Mouse (Mus musculus) C2C12 (cell line): ENCODE results near the gene B4gat1.

Experiments
- CTCF ChIP-seq: IDR thresholded peaks from one replicate; pipeline ENCODE4 v1.5.1; 2011; ENCODE audit not compliant: control insufficient read depth, insufficient read depth, insufficient read length
- FOSL1 ChIP-seq: IDR thresholded peaks from one replicate; pipeline ENCODE4 v1.8.0; 2011; ENCODE audit warnings: mild to moderate bottlenecking, low read length; ENCODE audit not compliant: poor library complexity, insufficient read depth, severe bottlenecking
- MAX ChIP-seq: IDR thresholded peaks from one replicate; pipeline ENCODE4 v1.6.1; 2011; ENCODE audit warnings: mild to moderate bottlenecking, control low read depth
- USF1 ChIP-seq: IDR thresholded peaks from one replicate; pipeline ENCODE4 v1.6.1; 2011; ENCODE audit warnings: low read depth, mild to moderate bottlenecking, control low read depth, moderate library complexity

DNA sequence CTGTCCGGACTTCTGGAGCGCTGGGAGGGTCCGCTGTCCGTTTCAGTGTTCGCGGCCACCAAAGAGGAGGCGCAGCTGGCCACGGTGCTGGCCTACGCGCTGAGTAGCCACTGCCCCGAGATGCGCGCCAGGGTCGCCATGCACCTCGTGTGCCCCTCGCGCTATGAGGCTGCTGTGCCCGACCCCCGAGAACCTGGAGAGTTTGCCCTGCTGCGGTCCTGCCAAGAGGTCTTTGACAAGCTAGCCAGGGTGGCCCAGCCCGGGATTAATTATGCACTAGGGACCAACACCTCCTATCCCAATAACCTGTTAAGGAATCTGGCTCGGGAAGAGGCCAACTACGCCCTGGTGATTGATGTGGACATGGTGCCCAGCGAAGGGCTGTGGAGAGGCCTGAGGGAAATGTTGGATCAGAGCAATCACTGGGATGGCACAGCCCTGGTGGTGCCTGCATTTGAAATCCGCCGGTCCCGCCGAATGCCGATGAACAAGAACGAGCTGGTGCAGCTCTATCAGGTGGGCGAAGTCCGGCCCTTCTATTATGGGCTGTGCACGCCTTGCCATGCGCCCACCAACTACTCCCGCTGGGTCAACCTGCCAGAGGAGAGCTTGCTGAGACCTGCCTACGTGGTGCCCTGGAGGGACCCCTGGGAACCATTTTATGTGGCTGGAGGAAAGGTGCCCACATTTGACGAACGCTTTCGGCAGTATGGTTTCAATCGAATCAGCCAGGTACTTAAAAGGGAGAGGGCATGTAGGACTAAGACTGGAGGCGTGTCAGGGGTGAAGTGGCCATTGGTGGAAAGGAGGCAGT, 882 bp downstream of the B4gat1 start:
- TF ChIP-seq CTCF = no peak
- TF ChIP-seq MAX = no peak
- no peak for TF ChIP-seq FOSL1
- TF ChIP-seq USF1 = no peak
